Mouse (Mus musculus): ENCODE data around the gene Prss8. TPM values are rescaled to one million over a fixed set of nuclear protein-coding genes. Genes with fewer than 3 reads are reported as not detected.

Gene Prss8
- polyA plus RNA-seq, 1 experiment from 2014 or later: 59.5 TPM

GRCm38 (mm10) chr7:127926066-127926465, 3.8 kb downstream of the Prss8 start:
- peak overlapping the region; percentile 93 for H3K27ac ChIP-seq
- peaks cover 65% of the 10 kb centered on the region for H3K4me1 ChIP-seq
- H3K36me3 ChIP-seq: peaks cover 57% of the 10 kb centered on the region
- 74% methylated on average over 8 of the region's 8 CpGs for WGBS
- H3K4me3 ChIP-seq (replicated peaks): no peak overlapping the region
- H3K9ac ChIP-seq: peak overlapping the region; percentile 7; the same call in 1 of the 2 replicates
- peak overlapping the region; percentile 19; the same call in 1 of the 2 replicates for H3K4me2 ChIP-seq
- H3K27me3 ChIP-seq: peaks cover 9% of the 10 kb centered on the region
- no peak for ATAC-seq (replicated peaks; ENCODE audit: low FRiP score)
- H3K9me3 ChIP-seq (replicated peaks): no peaks in the 10 kb centered on the region

GRCm38 (mm10) chr7:127925252-127925651, 4.7 kb downstream of the Prss8 start:
- H3K4me2 ChIP-seq: peak overlapping the region; percentile 8; the same call in 1 of the 2 replicates
- H3K4me3 ChIP-seq (replicated peaks): no peak overlapping the region
- H3K9ac ChIP-seq: 0 out of 2 replicates have a peak overlapping the region, but pooled peaks have one; percentile 7
- peak; percentile 80 for ATAC-seq (replicated peaks; ENCODE audit: low FRiP score)
- peak overlapping the region; percentile 93 for H3K27ac ChIP-seq
- H3K4me1 ChIP-seq: peaks cover 59% of the 10 kb centered on the region
- peaks cover 64% of the 10 kb centered on the region for H3K36me3 ChIP-seq
- H3K9me3 ChIP-seq (replicated peaks): no peaks in the 10 kb centered on the region
- 36% methylated on average over 5 of the region's 5 CpGs for WGBS
- H3K27me3 ChIP-seq: peaks cover 9% of the 10 kb centered on the region

GRCm38 (mm10) chr7:127923714-127924113, 6.2 kb downstream of the Prss8 start:
- no peak for ATAC-seq (replicated peaks; ENCODE audit: low FRiP score)
- H3K4me3 ChIP-seq (replicated peaks): no peak overlapping the region
- H3K4me1 ChIP-seq: peaks cover 47% of the 10 kb centered on the region
- WGBS: 80% methylated on average over 5 of the region's 5 CpGs
- H3K4me2 ChIP-seq: no peak overlapping the region
- no peak overlapping the region for H3K9ac ChIP-seq
- peaks cover 2% of the 10 kb centered on the region for H3K27me3 ChIP-seq
- peaks cover 66% of the 10 kb centered on the region for H3K36me3 ChIP-seq
- peak overlapping the region; percentile 93 for H3K27ac ChIP-seq
- H3K9me3 ChIP-seq (replicated peaks): no peaks in the 10 kb centered on the region

- WGBS: 75% methylated on average over 6 of the region's 6 CpGs
- Histone ChIP-seq H3K4me2 (no peak overlapping the region), H3K36me3 (peaks cover 76% of the 10 kb centered on the region), H3K27me3 (no peaks in the 10 kb centered on the region), H3K9me3 (replicated peaks) (no peaks in the 10 kb centered on the region), H3K4me3 (replicated peaks) (no peak overlapping the region), H3K4me1 (peaks cover 38% of the 10 kb centered on the region), H3K9ac (no peak overlapping the region), H3K27ac (peak overlapping the region; percentile 37; the same call in 1 of the 2 replicates)
- no peak for ATAC-seq (replicated peaks; ENCODE audit: low FRiP score)
Measured at GRCm38 (mm10) chr7:127922451-127923275, 7.2 kb downstream of the Prss8 start.

- H3K9me3 ChIP-seq (replicated peaks): no peaks in the 10 kb centered on the region
- H3K4me1 ChIP-seq: peaks cover 26% of the 10 kb centered on the region
- H3K27ac ChIP-seq: no peak overlapping the region
- no peak overlapping the region for H3K4me2 ChIP-seq
- no peak for ATAC-seq (replicated peaks; ENCODE audit: low FRiP score)
- no peak overlapping the region for H3K4me3 ChIP-seq (replicated peaks)
- H3K27me3 ChIP-seq: no peaks in the 10 kb centered on the region
- no peak overlapping the region for H3K9ac ChIP-seq
- WGBS: 68% methylated on average over 8 of the region's 8 CpGs
- H3K36me3 ChIP-seq: peaks cover 78% of the 10 kb centered on the region
Measured at GRCm38 (mm10) chr7:127921516-127921915, 8.4 kb downstream of the Prss8 start.

- peaks cover 5% of the 10 kb centered on the region for H3K4me1 ChIP-seq
- ATAC-seq (replicated peaks; ENCODE audit: low FRiP score): no peak
- H3K9me3 ChIP-seq (replicated peaks): no peaks in the 10 kb centered on the region
- no peaks in the 10 kb centered on the region for H3K27me3 ChIP-seq
- H3K36me3 ChIP-seq: peaks cover 77% of the 10 kb centered on the region
- no peak overlapping the region for H3K4me2 ChIP-seq
- H3K4me3 ChIP-seq (replicated peaks): no peak overlapping the region
- H3K27ac ChIP-seq: no peak overlapping the region
- H3K9ac ChIP-seq: no peak overlapping the region
- 86% methylated on average over 7 of the region's 7 CpGs for WGBS
Measured at GRCm38 (mm10) chr7:127919290-127919689, 10.6 kb downstream of the Prss8 start.

- Histone ChIP-seq H3K27ac (no peak overlapping the region), H3K9ac (no peak overlapping the region), H3K27me3 (no peaks in the 10 kb centered on the region), H3K9me3 (replicated peaks) (no peaks in the 10 kb centered on the region), H3K4me3 (replicated peaks) (no peak overlapping the region), H3K4me2 (no peak overlapping the region), H3K4me1 (peaks cover 3% of the 10 kb centered on the region), H3K36me3 (peaks cover 70% of the 10 kb centered on the region)
- ATAC-seq (replicated peaks; ENCODE audit: low FRiP score): no peak
- WGBS: 53% methylated on average over 3 of the region's 3 CpGs
Measured at GRCm38 (mm10) chr7:127918203-127918602, 11.7 kb downstream of the Prss8 start.

- no peak overlapping the region for H3K4me3 ChIP-seq (replicated peaks)
- H3K4me1 ChIP-seq: peaks cover 14% of the 10 kb centered on the region
- peaks cover 45% of the 10 kb centered on the region for H3K36me3 ChIP-seq
- 93% methylated on average over 12 of the region's 12 CpGs for WGBS
- no peaks in the 10 kb centered on the region for H3K27me3 ChIP-seq
- no peak for ATAC-seq (replicated peaks; ENCODE audit: low FRiP score)
- H3K9ac ChIP-seq: no peak overlapping the region
- H3K4me2 ChIP-seq: no peak overlapping the region
- no peaks in the 10 kb centered on the region for H3K9me3 ChIP-seq (replicated peaks)
- H3K27ac ChIP-seq: no peak overlapping the region
Measured at GRCm38 (mm10) chr7:127915293-127915692, 14.6 kb downstream of the Prss8 start.

- H3K27me3 ChIP-seq: no peaks in the 10 kb centered on the region
- H3K4me1 ChIP-seq: peaks cover 14% of the 10 kb centered on the region
Measured at GRCm38 (mm10) chr7:127912938-127913337, 17.0 kb downstream of the Prss8 start.

GRCm38 (mm10) chr7:127912190-127912871, 17.6 kb downstream of the Prss8 start, which contains the start of gene Kat8:
Gene Kat8, plus strand, starts transcription at chr7:127912516.
- Histone ChIP-seq H3K9ac (peak within 1 kb of the TSS; percentile 82), H3K36me3 (peaks cover 58% of the 10 kb centered on the region), H3K9me3 (replicated peaks) (no peaks in the 10 kb centered on the region), H3K27ac (peak within 1 kb of the TSS; percentile 91), H3K4me3 (replicated peaks) (peak within 1 kb of the TSS; percentile 85), H3K27me3 (no peaks in the 10 kb centered on the region), H3K4me1 (peaks cover 14% of the 10 kb centered on the region), H3K4me2 (peak within 1 kb of the TSS; percentile 82)
- ATAC-seq (replicated peaks; ENCODE audit: low FRiP score): peak; percentile 97
- WGBS: 1% methylated on average over 40 of the region's 40 CpGs

More at GRCm38 (mm10) chr7:127912938-127913337, 17.0 kb downstream of the Prss8 start:
- WGBS: 23% methylated on average over 4 of the region's 4 CpGs
- H3K36me3 ChIP-seq: peaks cover 58% of the 10 kb centered on the region
- peak overlapping the region; percentile 85 for H3K4me3 ChIP-seq (replicated peaks)
- H3K27ac ChIP-seq: peak overlapping the region; percentile 91
- ATAC-seq (replicated peaks; ENCODE audit: low FRiP score): no peak
- peak overlapping the region; percentile 82 for H3K4me2 ChIP-seq
- peak overlapping the region; percentile 82 for H3K9ac ChIP-seq
- no peaks in the 10 kb centered on the region for H3K9me3 ChIP-seq (replicated peaks)

- no peaks in the 10 kb centered on the region for H3K27me3 ChIP-seq
- H3K36me3 ChIP-seq: peaks cover 54% of the 10 kb centered on the region
- H3K9ac ChIP-seq: no peak overlapping the region
- no peak overlapping the region for H3K4me2 ChIP-seq
- WGBS: 90% methylated on average over 4 of the region's 4 CpGs
- no peak overlapping the region for H3K4me3 ChIP-seq (replicated peaks)
- no peaks in the 10 kb centered on the region for H3K9me3 ChIP-seq (replicated peaks)
- H3K4me1 ChIP-seq: peaks cover 32% of the 10 kb centered on the region
- ATAC-seq (replicated peaks; ENCODE audit: low FRiP score): no peak
- H3K27ac ChIP-seq: no peak overlapping the region
Measured at GRCm38 (mm10) chr7:127908656-127909055, 21.2 kb downstream of the Prss8 start.

GRCm38 (mm10) chr7:127907939-127908338, 22.0 kb downstream of the Prss8 start:
- H3K4me3 ChIP-seq (replicated peaks): no peak overlapping the region
- no peak overlapping the region for H3K27ac ChIP-seq
- no peak overlapping the region for H3K9ac ChIP-seq
- peaks cover 54% of the 10 kb centered on the region for H3K36me3 ChIP-seq
- ATAC-seq (replicated peaks; ENCODE audit: low FRiP score): no peak
- H3K27me3 ChIP-seq: no peaks in the 10 kb centered on the region
- WGBS: 94% methylated on average over 12 of the region's 12 CpGs
- H3K4me2 ChIP-seq: no peak overlapping the region
- H3K9me3 ChIP-seq (replicated peaks): no peaks in the 10 kb centered on the region
- H3K4me1 ChIP-seq: peaks cover 26% of the 10 kb centered on the region
